In genomic region chr10:63024580-63024910, GRCm38 (mm10) we compare ENCODE assay signal across 8 mouse cellular contexts. TPM values are rescaled to one million over a fixed set of nuclear protein-coding genes. Genes with fewer than 3 reads are reported as not detected.
DNase-seq lines count a peak whose midpoint lies in the region; ATAC-seq and TF ChIP-seq lines count a peak whose summit lies in the region.

No protein-coding gene starts in this region.

- H3K9me3 ChIP-seq in MEL (replicated peaks; ENCODE audit: insufficient read depth, low read length), result no peaks in the 10 kb centered on the region

- peak in 1 of 3 experiments; percentile 24; a peak in 2 of 6 replicates for TF ChIP-seq CTCF in MEL (IDR thresholded peaks at IDR 0.05 in 2 of 3, conservative IDR thresholded peaks at IDR 0.05 in 1 of 3; ENCODE audit: control insufficient read depth in 1 of 3, insufficient read depth in 1 of 3, low read depth in 2 of 3, low read length in 3 of 3, poor library complexity in 1 of 3, severe bottlenecking in 1 of 3)

- no peak for TF ChIP-seq RAD21 in MEL (IDR thresholded peaks at IDR 0.05; ENCODE audit: low read depth, low read length)

- 0 out of 2 replicates have a peak, but pooled peaks have one; percentile 22 for ATAC-seq in megakaryocyte, adult 5-6 weeks (ENCODE audit: poor library complexity, severe bottlenecking)

- H3K4me3 ChIP-seq in MEL (ENCODE audit: control insufficient read depth in 1 of 2, insufficient read depth in 1 of 2, low read depth in 2 of 2, low read length in 2 of 2), result peak overlapping the region; percentile 79 to 81

- H3K36me3 ChIP-seq in MEL (ENCODE audit: control insufficient read depth in 1 of 2, insufficient read depth in 2 of 2, low read length in 2 of 2), result peaks cover 0 to 29% of the 10 kb centered on the region in 2 experiments; a peak in 2 of 4 replicates

- DNase-seq in MEL (ENCODE audit: low read depth, low spot score), result no peak
- DNase-seq in adrenal gland, postnatal 36 days, result peak; percentile 71 to 78
- peak; percentile 55 for DNase-seq in fibroblast of lung, adult 2 months (ENCODE audit: low read depth)
- peak; percentile 83 to 84 for DNase-seq in heart, postnatal 10 days
- DNase-seq in layer of hippocampus, postnatal 10 days (ENCODE audit: low spot score in 2 of 2), result peak; percentile 61 to 71
- DNase-seq in right cerebral cortex, postnatal 14 days, result peak; percentile 38
- no peak for DNase-seq in c-Kit-positive CD71-positive TER-119-positive erythroid progenitor cells, embryonic 14.5 days (ENCODE audit: low spot score)

- H3K9ac ChIP-seq in MEL (ENCODE audit: control insufficient read depth, low read depth, low read length, poor library complexity, severe bottlenecking), result peak overlapping the region; percentile 89

- H3K4me1 ChIP-seq in MEL (ENCODE audit: control insufficient read depth in 1 of 2, insufficient read depth in 2 of 2, low read length in 2 of 2), result peaks cover 2 to 12% of the 10 kb centered on the region in 2 experiments

- intact Hi-C loops in heart, postnatal 10 days (cut with DNase I), result loop anchor here (1.0 to 10.0 kb wide), 2 partner anchors 42 to 220 kb away; partner anchors contain the start of gene Herc4

- no peak; a peak in 1 of 4 replicates for TF ChIP-seq POLR2A in MEL (IDR thresholded peaks at IDR 0.05; ENCODE audit: control insufficient read depth in 1 of 2, insufficient read depth in 1 of 2, low read depth in 1 of 2, low read length in 2 of 2, poor library complexity in 1 of 2)

- TF ChIP-seq EP300 in MEL (IDR thresholded peaks at IDR 0.05; ENCODE audit: low read depth in 1 of 2, low read length in 2 of 2), result no peak

- H3K79me2 ChIP-seq in MEL (ENCODE audit: control insufficient read depth, insufficient read depth, low read length, poor library complexity), result peaks cover 37% of the 10 kb centered on the region

- no peaks in the 10 kb centered on the region for H3K27me3 ChIP-seq in MEL (ENCODE audit: control insufficient read depth in 1 of 2, insufficient read depth in 2 of 2, low read length in 2 of 2)

- peak overlapping the region; percentile 98 for H3K27ac ChIP-seq in MEL (ENCODE audit: control insufficient read depth, low read depth, low read length)

TF ChIP-seq in MEL, 35 proteins besides CTCF, POLR2A, EP300 and RAD21:
- TF ChIP-seq TAL1 (IDR thresholded peaks at IDR 0.05; ENCODE audit: low read length) (no peak), MAZ (IDR thresholded peaks at IDR 0.05; ENCODE audit: low read depth, low read length) (no peak), TBP (IDR thresholded peaks at IDR 0.05; ENCODE audit: low read depth, low read length) (no peak), NELFE (IDR thresholded peaks at IDR 0.05; ENCODE audit: low read depth, low read length) (no peak), E2F4 (IDR thresholded peaks at IDR 0.05; ENCODE audit: borderline replicate concordance, low read depth, low read length) (no peak), HCFC1 (IDR thresholded peaks at IDR 0.05; ENCODE audit: low read depth, low read length) (no peak), RCOR1 (IDR thresholded peaks at IDR 0.05; ENCODE audit: low read depth, low read length) (no peak), BHLHE40 (IDR thresholded peaks at IDR 0.05; ENCODE audit: borderline replicate concordance, low read depth, low read length) (no peak), POLR2AphosphoS5 (IDR thresholded peaks at IDR 0.05; ENCODE audit: borderline replicate concordance, low read depth, low read length) (no peak), CHD1 (IDR thresholded peaks at IDR 0.05; ENCODE audit: low read depth, low read length) (0 out of 2 replicates have a peak, but pooled peaks have one; percentile 67), USF2 (IDR thresholded peaks at IDR 0.05; ENCODE audit: borderline replicate concordance in 1 of 2, insufficient read depth in 1 of 2, low read depth in 1 of 2, low read length in 2 of 2) (no peak), CHD2 (IDR thresholded peaks at IDR 0.05; ENCODE audit: low read length) (no peak), SMC3 (IDR thresholded peaks at IDR 0.05; ENCODE audit: low read depth, low read length) (peak; percentile 30), UBTF (IDR thresholded peaks at IDR 0.05; ENCODE audit: borderline replicate concordance, insufficient read depth, low read depth, low read length) (no peak), TCF12 (IDR thresholded peaks at IDR 0.05; ENCODE audit: low read depth, low read length) (no peak), MAX (IDR thresholded peaks at IDR 0.05; ENCODE audit: low read length) (no peak), NRF1 (IDR thresholded peaks at IDR 0.05; ENCODE audit: insufficient read depth, low read depth, low read length, poor library complexity, severe bottlenecking) (no peak), ELF1 (IDR thresholded peaks at IDR 0.05; ENCODE audit: low read depth, low read length) (no peak)
TF ChIP-seq in MEL: peak in this region for 2.

RNA-seq across cellular contexts. Expression of gene Pbld2, which starts 0.4 kb away (rescaled TPM):
- total RNA-seq in MEL (2012; rRNA removed), result 0.13 and 0.15 TPM in 2 replicates
- under 1 TPM in 1 of 2 experiments, not detected in 1; 0.15 TPM for polyA plus RNA-seq in MEL (2012; ENCODE audit: insufficient read depth in 1 of 2, insufficient read length in 2 of 2, low read depth in 1 of 2, low replicate concordance in 2 of 2, missing spikeins in 1 of 2)
- 1 to 10 TPM; 4.0 to 5.3 TPM for total RNA-seq in adrenal gland, postnatal 36 days (2021)
- 1 to 10 TPM; 2.7 to 2.9 TPM for total RNA-seq in heart, postnatal 10 days (2021)
- 1 to 10 TPM; 1.6 to 2.9 TPM for total RNA-seq in layer of hippocampus, postnatal 10 days (2021)
- not detected in 2 replicates for total RNA-seq in megakaryocyte, adult 5-6 weeks (2015)
- total RNA-seq in megakaryocyte, adult 5-6 weeks (2017), result not detected in 2 replicates

RNA-seq across cellular contexts. Expression of gene Hnrnph3, which starts 0.5 kb away (rescaled TPM):
- 11.5 and 16.0 TPM in 2 replicates for total RNA-seq in MEL (2012; rRNA removed)
- 10 to 100 TPM in 1 of 2 experiments, not detected in 1; 62.4 TPM for polyA plus RNA-seq in MEL (2012; ENCODE audit: insufficient read depth in 1 of 2, insufficient read length in 2 of 2, low read depth in 1 of 2, low replicate concordance in 2 of 2, missing spikeins in 1 of 2)
- 10 to 100 TPM; 39.1 to 54.9 TPM for total RNA-seq in adrenal gland, postnatal 36 days (2021)
- 10 to 100 TPM; 31.1 to 32.6 TPM for total RNA-seq in heart, postnatal 10 days (2021)
- 10 to 100 TPM; 33.8 to 51.7 TPM for total RNA-seq in layer of hippocampus, postnatal 10 days (2021)
- 23.4 and 28.8 TPM in 2 replicates for total RNA-seq in megakaryocyte, adult 5-6 weeks (2015)
- 31.2 and 34.4 TPM in 2 replicates for total RNA-seq in megakaryocyte, adult 5-6 weeks (2017)

RNA-seq across cellular contexts. Expression of gene Pbld1, which starts 35.4 kb away (rescaled TPM):
- total RNA-seq in MEL (2012; rRNA removed), result 0.50 and 0.95 TPM in 2 replicates
- under 1 TPM in 1 of 2 experiments, not detected in 1; 0.47 TPM for polyA plus RNA-seq in MEL (2012; ENCODE audit: insufficient read depth in 1 of 2, insufficient read length in 2 of 2, low read depth in 1 of 2, low replicate concordance in 2 of 2, missing spikeins in 1 of 2)
- total RNA-seq in adrenal gland, postnatal 36 days (2021), result 1 to 10 TPM; 2.3 to 4.4 TPM
- total RNA-seq in heart, postnatal 10 days (2021), result under 1 TPM; 0.60 to 0.92 TPM
- total RNA-seq in layer of hippocampus, postnatal 10 days (2021), result under 1 TPM in 1 of 2 experiments, not detected in 1; 0.53 TPM
- 3.8 and 5.2 TPM in 2 replicates for total RNA-seq in megakaryocyte, adult 5-6 weeks (2015)
- total RNA-seq in megakaryocyte, adult 5-6 weeks (2017), result 1.7 and 2.0 TPM in 2 replicates

RNA-seq across cellular contexts. Expression of gene Rufy2, which starts 44.5 kb away (rescaled TPM):
- 1.2 and 1.8 TPM in 2 replicates for total RNA-seq in MEL (2012; rRNA removed)
- 1 to 10 TPM in 1 of 2 experiments, not detected in 1; 2.6 TPM for polyA plus RNA-seq in MEL (2012; ENCODE audit: insufficient read depth in 1 of 2, insufficient read length in 2 of 2, low read depth in 1 of 2, low replicate concordance in 2 of 2, missing spikeins in 1 of 2)
- 10 to 100 TPM; 13.2 to 18.8 TPM for total RNA-seq in adrenal gland, postnatal 36 days (2021)
- total RNA-seq in heart, postnatal 10 days (2021), result 10 to 100 TPM; 17.3 to 19.0 TPM
- total RNA-seq in layer of hippocampus, postnatal 10 days (2021), result 10 to 100 TPM; 67.4 to 76.3 TPM
- total RNA-seq in megakaryocyte, adult 5-6 weeks (2015), result 6.6 and 7.0 TPM in 2 replicates
- 4.8 and 5.5 TPM in 2 replicates for total RNA-seq in megakaryocyte, adult 5-6 weeks (2017)

Comparison
In these comparisons a context has a peak if more than half of its experiments do, and no peak if none do; other contexts are left out.
1. DNase-seq: peak in adrenal gland, postnatal 36 days (2 of 2), fibroblast of lung, adult 2 months (single experiment), heart, postnatal 10 days (2 of 2), layer of hippocampus, postnatal 10 days (2 of 2) and right cerebral cortex, postnatal 14 days (single experiment); none in MEL (single experiment) and c-Kit-positive CD71-positive TER-119-positive erythroid progenitor cells, embryonic 14.5 days (single experiment).